Mouse (Mus musculus) right cerebral cortex, postnatal 4 days (tissue): Measurements from ENCODE around the gene D10Jhu81e.
"Not testable (repeated sequence)": the region's sequence is repeated elsewhere in the genome, so short reads cannot be mapped to it uniquely, and the experiment has no call there.

Source experiments
- DNase-seq: peaks from one replicate; pipeline ENCODE4 v3.0.0-alpha.2; 2022

Gene D10Jhu81e

DNA sequence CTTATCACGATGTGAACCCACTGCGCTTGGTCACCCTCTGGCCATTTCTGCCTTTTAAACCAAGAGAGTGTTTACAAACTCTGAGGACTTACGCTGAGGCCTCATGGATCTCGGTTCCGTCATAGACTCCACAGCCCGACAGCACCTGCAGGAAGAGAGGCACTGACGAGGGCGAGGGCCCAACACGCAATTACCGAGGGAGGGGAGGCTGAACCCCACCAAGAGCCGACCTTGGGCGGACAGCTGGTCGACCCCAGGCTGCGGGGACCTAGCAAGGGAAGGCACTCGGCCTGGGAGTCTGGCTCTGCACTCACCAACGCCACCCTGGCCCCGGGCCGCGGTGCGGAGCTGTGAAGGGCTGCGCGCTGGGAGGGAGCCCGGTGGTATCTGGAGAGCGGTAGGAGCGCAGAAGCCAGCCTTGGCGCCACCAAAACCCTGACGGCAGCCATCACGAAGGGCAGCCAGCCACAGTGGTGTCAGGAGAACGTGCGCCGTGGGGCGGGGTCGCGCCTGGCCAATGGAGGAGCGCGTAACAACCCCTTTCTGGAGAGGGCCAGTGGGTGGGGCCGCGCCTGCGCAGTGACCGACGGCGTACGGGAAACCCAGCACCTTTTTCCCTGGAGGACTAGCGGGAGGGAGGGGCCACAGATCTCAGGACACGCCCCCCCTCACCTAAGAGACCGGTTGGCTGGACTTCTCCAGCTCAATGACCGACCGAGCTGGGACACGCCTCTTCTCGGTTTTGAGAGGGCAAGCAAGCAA lies at the start of gene D10Jhu81e:
D10Jhu81e (minus strand) TSS at position 502 of the 762 bp plus-strand sequence.
- peak; percentile 100 for DNase-seq

DNA sequence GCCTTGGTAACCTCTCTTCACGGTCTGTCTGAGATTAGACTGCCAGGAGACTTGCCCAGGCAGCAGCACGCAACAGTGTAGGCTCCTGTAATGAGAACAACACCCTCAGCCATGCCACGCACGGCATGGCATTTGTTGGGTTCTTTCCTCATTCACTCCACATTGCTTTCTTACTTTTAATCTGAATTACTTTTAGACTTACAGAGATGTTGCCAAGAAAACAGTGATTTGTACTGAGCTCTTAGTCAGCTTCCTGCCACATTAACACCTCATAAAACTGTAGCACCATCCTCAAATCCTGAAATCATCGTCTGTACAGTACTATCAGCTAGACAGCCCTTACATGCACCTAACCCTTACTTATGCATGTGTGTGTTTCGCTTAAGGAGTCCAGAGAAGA lies 49.0 kb upstream of the D10Jhu81e start:
- DNase-seq = no peak

DNA sequence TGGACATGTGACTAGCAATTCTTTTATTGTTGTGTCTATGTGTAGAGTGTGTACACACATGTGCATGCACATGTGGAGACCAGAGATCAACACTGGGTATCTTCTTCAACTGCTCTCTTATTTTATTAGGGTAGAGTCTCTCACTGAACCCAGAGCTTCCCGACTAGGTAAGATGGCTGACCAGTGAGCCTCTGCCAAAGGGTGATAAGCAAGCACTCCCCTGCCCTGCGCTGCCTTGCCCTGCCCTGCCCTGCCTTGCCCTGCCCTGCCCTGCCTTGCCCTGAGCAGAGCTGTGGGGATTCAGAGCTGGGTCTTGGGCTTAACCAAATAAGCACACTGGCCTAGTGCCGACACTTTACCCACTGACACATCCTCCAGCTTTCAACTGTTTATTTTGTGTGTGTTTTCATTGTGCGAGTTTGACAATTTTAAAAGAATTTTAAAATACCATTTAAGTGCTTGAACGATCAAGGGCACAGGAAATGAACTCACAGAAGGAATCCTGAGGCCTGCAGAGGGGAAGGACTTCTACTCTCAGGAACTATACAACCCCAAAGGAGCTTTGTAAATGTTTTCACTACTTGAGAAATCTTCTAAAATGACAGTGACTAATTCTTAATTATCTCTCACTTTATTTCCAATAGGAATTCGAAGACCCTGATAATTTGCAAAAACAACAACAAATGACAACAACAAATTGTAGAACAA lies 46.9 kb upstream of the D10Jhu81e start:
- no peak for DNase-seq

GRCm38 (mm10) chr10:78214371-78214770 lies 44.8 kb upstream of the D10Jhu81e start:
- no peak for DNase-seq

DNA sequence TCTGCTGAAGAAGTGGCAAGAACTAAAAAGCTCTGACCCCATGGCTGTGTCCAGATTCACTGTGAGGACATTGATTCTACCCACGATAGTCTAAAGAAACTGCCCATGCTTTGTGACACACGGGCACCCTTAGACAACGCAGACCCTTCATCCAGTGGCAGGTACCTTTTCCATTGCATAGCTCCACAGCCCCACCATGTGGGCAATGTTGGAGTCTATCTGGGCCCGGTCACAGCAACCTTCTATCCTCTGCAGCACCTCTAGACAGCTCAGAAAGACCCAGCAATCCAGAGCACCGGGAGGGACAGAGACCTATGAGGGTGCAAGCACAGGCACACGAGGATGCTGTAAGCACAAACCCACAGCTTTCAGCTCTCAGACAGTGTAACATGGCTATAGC lies 41.7 kb upstream of the D10Jhu81e start:
- DNase-seq = peak; percentile 14

GRCm38 (mm10) chr10:78201182-78201581 lies 31.6 kb upstream of the D10Jhu81e start:
- DNase-seq = no peak

- no peak for DNase-seq
These were observed 23.4 kb upstream of the D10Jhu81e start for GRCm38 (mm10) chr10:78192933-78193332.

DNA sequence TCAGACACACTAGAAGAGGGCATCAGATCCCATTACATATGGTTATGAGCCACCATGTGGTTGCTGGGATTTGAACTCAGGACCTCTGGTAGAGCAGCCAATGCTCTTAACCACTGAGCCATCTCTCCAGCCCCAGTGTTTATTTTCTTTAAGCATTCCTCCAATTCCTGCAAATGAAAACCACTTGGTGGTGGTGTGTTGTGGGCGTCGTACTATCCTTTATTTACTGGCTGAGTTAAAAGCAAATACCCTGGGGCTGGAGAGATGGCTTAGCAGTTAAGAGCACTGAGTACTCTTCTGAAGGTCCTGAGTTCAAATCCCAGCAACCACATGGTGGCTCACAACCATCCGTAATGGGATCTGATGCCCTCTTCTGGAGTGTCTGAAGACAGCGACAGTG lies 16.5 kb upstream of the D10Jhu81e start:
- not testable (repeated sequence) for DNase-seq

GRCm38 (mm10) chr10:78185381-78185725 lies 15.8 kb upstream of the D10Jhu81e start:
- DNase-seq = no peak

- peak; percentile 84 for DNase-seq
These were observed 15.2 kb upstream of the D10Jhu81e start, which contains the start of gene Pwp2 for GRCm38 (mm10) chr10:78184531-78185380. TSS of gene Pwp2 (minus strand) at chr10:78185149.

- no peak for DNase-seq
These were observed 14.0 kb upstream of the D10Jhu81e start for GRCm38 (mm10) chr10:78183577-78183976.

DNA sequence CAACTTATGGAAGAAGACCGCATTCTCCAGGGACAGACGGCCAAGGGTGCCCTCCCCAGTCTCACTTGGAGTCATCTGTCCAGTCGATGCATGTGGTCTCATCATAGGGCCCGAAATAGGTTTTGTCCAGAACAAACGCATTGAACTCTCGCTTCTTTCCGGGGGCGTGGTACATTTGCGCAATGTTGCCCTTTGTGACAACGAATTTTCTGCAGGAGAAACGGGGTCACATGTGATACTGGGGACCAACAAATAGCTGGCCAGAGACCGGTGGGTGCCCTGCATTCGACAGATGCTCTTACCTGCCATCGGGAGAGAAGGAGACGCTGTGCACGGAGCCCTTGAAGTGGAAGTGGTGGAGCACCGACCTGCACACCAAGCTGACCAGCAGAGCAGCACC lies 12.7 kb upstream of the D10Jhu81e start:
- DNase-seq = no peak

GRCm38 (mm10) chr10:78174474-78174873 lies 4.9 kb upstream of the D10Jhu81e start:
- DNase-seq = no peak

GRCm38 (mm10) chr10:78171581-78171980 lies 2.0 kb upstream of the D10Jhu81e start:
- DNase-seq = no peak

GRCm38 (mm10) chr10:78171057-78171456 lies 1.5 kb upstream of the D10Jhu81e start:
- DNase-seq = no peak

- DNase-seq = no peak
These were observed 863 bp upstream of the D10Jhu81e start for GRCm38 (mm10) chr10:78170445-78170844.

GRCm38 (mm10) chr10:78168792-78169191 lies 790 bp downstream of the D10Jhu81e start:
- DNase-seq = no peak

GRCm38 (mm10) chr10:78167775-78168174 lies 1.8 kb downstream of the D10Jhu81e start:
- DNase-seq = no peak

DNA sequence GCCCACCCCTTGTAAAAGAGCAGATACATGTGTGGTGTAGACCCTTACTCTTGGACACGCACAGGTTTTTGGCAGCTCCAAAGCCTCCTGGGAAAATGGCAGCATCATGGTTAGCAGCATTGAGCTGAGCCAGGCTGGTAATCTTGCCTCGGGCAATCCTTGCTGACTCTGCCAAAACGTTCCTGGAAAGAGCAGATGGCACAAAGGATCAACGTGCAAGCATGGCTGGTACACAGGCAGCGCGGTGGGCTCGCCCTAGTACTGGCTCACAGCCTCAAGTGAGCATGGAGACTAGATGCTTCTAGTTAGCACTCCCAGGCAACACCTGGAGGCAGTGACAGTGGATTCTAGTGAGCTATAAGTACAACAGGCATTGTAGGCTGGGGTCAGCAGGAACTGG lies 2.2 kb downstream of the D10Jhu81e start:
- no peak for DNase-seq

GRCm38 (mm10) chr10:78165256-78166005 lies 4.2 kb downstream of the D10Jhu81e start:
- DNase-seq = no peak

DNA sequence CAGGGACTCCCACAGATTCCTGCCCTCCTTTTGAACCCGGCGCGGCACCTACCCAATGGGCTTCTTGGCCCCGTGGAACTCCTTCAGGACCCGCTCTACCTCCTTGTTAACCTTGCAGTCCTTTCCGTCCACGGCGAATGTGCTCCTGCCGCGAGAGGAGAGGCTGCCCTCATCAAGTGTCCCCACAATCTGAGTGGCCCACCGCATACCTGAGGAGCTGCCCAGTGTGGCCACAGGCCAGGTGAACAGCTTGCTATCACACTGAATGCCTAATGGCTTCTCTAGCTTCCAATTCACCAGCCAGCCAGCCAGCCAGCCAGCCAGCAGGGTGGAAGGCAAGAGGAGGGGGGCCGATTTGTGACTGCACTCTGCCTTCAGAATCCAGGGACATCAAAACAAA lies 4.8 kb downstream of the D10Jhu81e start:
- DNase-seq = no peak

DNA sequence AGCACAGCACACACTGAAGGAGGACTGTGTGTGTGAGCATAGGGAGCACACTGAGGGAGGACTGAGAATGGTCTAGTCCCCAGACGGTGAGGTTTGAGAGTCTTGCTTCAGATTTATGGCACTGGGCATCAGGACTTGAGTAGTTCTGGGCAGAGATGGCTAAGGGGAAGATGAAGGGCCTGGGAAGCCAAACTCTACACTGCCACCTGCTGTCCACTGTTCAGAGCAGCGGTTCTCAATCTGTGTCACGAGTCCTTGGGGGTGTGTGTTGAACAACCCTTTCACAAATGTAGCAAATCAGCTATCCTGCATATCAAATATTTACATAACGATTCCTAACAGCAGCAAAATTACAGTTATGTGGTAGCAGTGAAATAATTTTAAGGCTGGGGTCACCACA lies 5.7 kb downstream of the D10Jhu81e start:
- DNase-seq = peak; percentile 65

GRCm38 (mm10) chr10:78163241-78163640 lies 6.3 kb downstream of the D10Jhu81e start:
- no peak for DNase-seq
